Mouse (Mus musculus) hindbrain, embryonic 12.5 days (tissue): ENCODE data around the gene Ppp1r12b. TPM values are rescaled to one million over a fixed set of nuclear protein-coding genes. Genes with fewer than 3 reads are reported as not detected.

ENCODE experiments used
- ATAC-seq: fragments of 200-750 bp; cut with Nextera tagmentation; 2 replicates; pipeline ENCODE4 v1.8.0; 2017; ENCODE audit warnings: moderate TSS enrichment; ENCODE audit not compliant: low FRiP score
- H3K27ac ChIP-seq: fragments of 300-500 bp; sonication (generic); 2 replicates; pipeline ENCODE4 v1.5.1; 2016; ENCODE audit warnings: mild to moderate bottlenecking
- H3K27me3 ChIP-seq: fragments of 300-500 bp; sonication (generic); 2 replicates; pipeline ENCODE4 v1.6.1; 2016; ENCODE audit warnings: mild to moderate bottlenecking
- H3K36me3 ChIP-seq: fragments of 300-500 bp; sonication (generic); 2 replicates; pipeline ENCODE4 v1.6.1; 2016; ENCODE audit warnings: mild to moderate bottlenecking
- H3K4me1 ChIP-seq: fragments of 300-500 bp; sonication (generic); 2 replicates; pipeline ENCODE4 v1.6.1; 2016
- H3K4me2 ChIP-seq: fragments of 300-500 bp; sonication (generic); replicated peaks from 2 replicates; pipeline ENCODE4 v1.6.1; 2016; ENCODE audit warnings: mild to moderate bottlenecking
- H3K4me3 ChIP-seq: fragments of 300-500 bp; sonication (generic); 2 replicates; pipeline ENCODE4 v1.5.1; 2016; ENCODE audit warnings: mild to moderate bottlenecking
- H3K9ac ChIP-seq: fragments of 300-500 bp; sonication (generic); 2 replicates; pipeline ENCODE4 v1.6.1; 2016; ENCODE audit warnings: mild to moderate bottlenecking, moderate library complexity
- H3K9me3 ChIP-seq: fragments of 300-500 bp; sonication (generic); replicated peaks from 2 replicates; pipeline ENCODE4 v1.6.1; 2016; ENCODE audit warnings: mild to moderate bottlenecking
- WGBS: fragments of 180-500 bp; shearing (Covaris S2); methylation state at CpG from one replicate; pipeline ENCODE4 v1.1.7; 2016; 5-methylcytosine and 5-hydroxymethylcytosine counted together
- polyA plus RNA-seq: library from polyadenylated mRNA; unstranded; fragments of >200 nt; fragmentation: Nextera tagmentation; extraction: Ambion mirVana; gene quantifications from 2 replicates; pipeline ENCODE4 v1.2.1, GENCODE M21; 2016

Gene Ppp1r12b
- polyA plus RNA-seq, 1 experiment from 2014 or later, result 13.2 TPM

- no peak overlapping the region for H3K4me3 ChIP-seq
- no peak overlapping the region for H3K4me2 ChIP-seq
- H3K4me1 ChIP-seq, result 0 out of 2 replicates have a peak, but pooled peaks cover 4% of the 10 kb centered on the region
- H3K9me3 ChIP-seq, result no peaks in the 10 kb centered on the region
- no peak overlapping the region for H3K9ac ChIP-seq
- no peaks in the 10 kb centered on the region for H3K27me3 ChIP-seq
- no peak overlapping the region for H3K27ac ChIP-seq
- WGBS, result 46% methylated on average over 4 of the region's 4 CpGs
- ATAC-seq, result no peak
- peaks cover 14% of the 10 kb centered on the region; the same call in 1 of the 2 replicates for H3K36me3 ChIP-seq
Measured at GRCm38 (mm10) chr1:134875800-134876199, 79.9 kb downstream of the Ppp1r12b start.

- Histone ChIP-seq H3K9ac (no peak overlapping the region), H3K9me3 (no peaks in the 10 kb centered on the region), H3K4me3 (no peak overlapping the region), H3K27ac (no peak overlapping the region), H3K4me1 (0 out of 2 replicates have a peak, but pooled peaks cover 4% of the 10 kb centered on the region), H3K27me3 (no peaks in the 10 kb centered on the region), H3K4me2 (no peak overlapping the region), H3K36me3 (peaks cover 15% of the 10 kb centered on the region)
- ATAC-seq, result no peak
- 86% methylated on average over 6 of the region's 6 CpGs for WGBS
Measured at GRCm38 (mm10) chr1:134872678-134873077, 83.1 kb downstream of the Ppp1r12b start.

GRCm38 (mm10) chr1:134866426-134866825 lies 89.3 kb downstream of the Ppp1r12b start:
- Histone ChIP-seq H3K9me3 (no peaks in the 10 kb centered on the region), H3K9ac (no peak overlapping the region), H3K4me1 (no peaks in the 10 kb centered on the region), H3K4me2 (no peak overlapping the region), H3K36me3 (peaks cover 7% of the 10 kb centered on the region; the same call in 1 of the 2 replicates), H3K27me3 (no peaks in the 10 kb centered on the region), H3K4me3 (no peak overlapping the region), H3K27ac (no peak overlapping the region)
- ATAC-seq, result no peak
- WGBS, result 89% methylated on average over 2 of the region's 2 CpGs

GRCm38 (mm10) chr1:134865552-134865951 lies 90.2 kb downstream of the Ppp1r12b start:
- 47% methylated on average over 6 of the region's 6 CpGs for WGBS
- no peak overlapping the region for H3K27ac ChIP-seq
- H3K27me3 ChIP-seq, result no peaks in the 10 kb centered on the region
- peaks cover 7% of the 10 kb centered on the region; the same call in 1 of the 2 replicates for H3K36me3 ChIP-seq
- H3K9ac ChIP-seq, result no peak overlapping the region
- no peak overlapping the region for H3K4me2 ChIP-seq
- peaks cover 5% of the 10 kb centered on the region for H3K4me1 ChIP-seq
- H3K9me3 ChIP-seq, result no peaks in the 10 kb centered on the region
- H3K4me3 ChIP-seq, result no peak overlapping the region
- ATAC-seq, result no peak

- no peaks in the 10 kb centered on the region for H3K36me3 ChIP-seq
- no peak overlapping the region for H3K27ac ChIP-seq
- peaks cover 16% of the 10 kb centered on the region for H3K4me1 ChIP-seq
- H3K9ac ChIP-seq, result no peak overlapping the region
- H3K4me2 ChIP-seq, result no peak overlapping the region
- 23% methylated on average over 2 of the region's 2 CpGs for WGBS
- no peak for ATAC-seq
- H3K9me3 ChIP-seq, result no peaks in the 10 kb centered on the region
- no peak overlapping the region for H3K4me3 ChIP-seq
- no peaks in the 10 kb centered on the region for H3K27me3 ChIP-seq
Measured at GRCm38 (mm10) chr1:134860538-134860937, 95.2 kb downstream of the Ppp1r12b start.

GRCm38 (mm10) chr1:134858344-134859053 lies 97.2 kb downstream of the Ppp1r12b start:
- Histone ChIP-seq H3K36me3 (no peaks in the 10 kb centered on the region), H3K9me3 (no peaks in the 10 kb centered on the region), H3K27me3 (no peaks in the 10 kb centered on the region), H3K9ac (no peak overlapping the region), H3K4me1 (peaks cover 16% of the 10 kb centered on the region), H3K27ac (no peak overlapping the region), H3K4me2 (no peak overlapping the region), H3K4me3 (no peak overlapping the region)
- no peak for ATAC-seq
- WGBS, result 74% methylated on average over 3 of the region's 3 CpGs

GRCm38 (mm10) chr1:134854325-134854982 lies 101.3 kb downstream of the Ppp1r12b start:
- WGBS, result 81% methylated on average over 1 of the region's 1 CpGs
- no peak for ATAC-seq
- H3K36me3 ChIP-seq, result 0 out of 2 replicates have a peak, but pooled peaks cover 4% of the 10 kb centered on the region

GRCm38 (mm10) chr1:134852797-134853196 lies 102.9 kb downstream of the Ppp1r12b start:
- no peak for ATAC-seq

More at GRCm38 (mm10) chr1:134854325-134854982, 101.3 kb downstream of the Ppp1r12b start:
- H3K27ac ChIP-seq, result no peak overlapping the region
- no peak overlapping the region for H3K4me3 ChIP-seq
- H3K9me3 ChIP-seq, result no peaks in the 10 kb centered on the region
- H3K4me2 ChIP-seq, result no peak overlapping the region
- H3K27me3 ChIP-seq, result no peaks in the 10 kb centered on the region
- no peak overlapping the region for H3K9ac ChIP-seq
- H3K4me1 ChIP-seq, result peaks cover 5% of the 10 kb centered on the region; the same call in 1 of the 2 replicates

GRCm38 (mm10) chr1:134851211-134851610 lies 104.5 kb downstream of the Ppp1r12b start:
- WGBS, result 89% methylated on average over 5 of the region's 5 CpGs
- H3K36me3 ChIP-seq, result 0 out of 2 replicates have a peak, but pooled peaks cover 4% of the 10 kb centered on the region
- H3K27ac ChIP-seq, result no peak overlapping the region
- H3K4me3 ChIP-seq, result no peak overlapping the region
- ATAC-seq, result no peak
- H3K4me1 ChIP-seq, result no peaks in the 10 kb centered on the region
- no peaks in the 10 kb centered on the region for H3K27me3 ChIP-seq
- no peaks in the 10 kb centered on the region for H3K9me3 ChIP-seq
- no peak overlapping the region for H3K9ac ChIP-seq
- no peak overlapping the region for H3K4me2 ChIP-seq

More at GRCm38 (mm10) chr1:134852797-134853196, 102.9 kb downstream of the Ppp1r12b start:
- Histone ChIP-seq H3K4me2 (no peak overlapping the region), H3K9ac (no peak overlapping the region), H3K9me3 (no peaks in the 10 kb centered on the region), H3K4me1 (no peaks in the 10 kb centered on the region), H3K27me3 (no peaks in the 10 kb centered on the region), H3K36me3 (0 out of 2 replicates have a peak, but pooled peaks cover 4% of the 10 kb centered on the region), H3K27ac (no peak overlapping the region), H3K4me3 (no peak overlapping the region)
- 95% methylated on average over 3 of the region's 3 CpGs for WGBS

GRCm38 (mm10) chr1:134850361-134850760 lies 105.4 kb downstream of the Ppp1r12b start:
- no peak overlapping the region for H3K4me2 ChIP-seq
- no peak for ATAC-seq
- no peak overlapping the region for H3K4me3 ChIP-seq
- no peaks in the 10 kb centered on the region for H3K4me1 ChIP-seq
- whole genome bisulfite sequencing, result 96% methylated on average over 3 of the region's 3 CpGs
- H3K36me3 ChIP-seq, result 0 out of 2 replicates have a peak, but pooled peaks cover 4% of the 10 kb centered on the region
- H3K9ac ChIP-seq, result no peak overlapping the region
- no peaks in the 10 kb centered on the region for H3K9me3 ChIP-seq
- H3K27ac ChIP-seq, result no peak overlapping the region
- H3K27me3 ChIP-seq, result no peaks in the 10 kb centered on the region

- 81% methylated on average over 9 of the region's 9 CpGs for WGBS
Measured at GRCm38 (mm10) chr1:134847851-134848250, 107.9 kb downstream of the Ppp1r12b start.

GRCm38 (mm10) chr1:134846295-134846988 lies 109.3 kb downstream of the Ppp1r12b start:
- Histone ChIP-seq H3K36me3 (peaks cover 3% of the 10 kb centered on the region; the same call in 1 of the 2 replicates), H3K4me3 (no peak overlapping the region), H3K9me3 (no peaks in the 10 kb centered on the region), H3K27ac (no peak overlapping the region), H3K27me3 (no peaks in the 10 kb centered on the region), H3K9ac (no peak overlapping the region), H3K4me2 (no peak overlapping the region), H3K4me1 (no peaks in the 10 kb centered on the region)
- ATAC-seq, result no peak
- WGBS, result 83% methylated on average over 10 of the region's 10 CpGs

More at GRCm38 (mm10) chr1:134847851-134848250, 107.9 kb downstream of the Ppp1r12b start:
- ATAC-seq, result no peak
- Histone ChIP-seq H3K36me3 (0 out of 2 replicates have a peak, but pooled peaks cover 4% of the 10 kb centered on the region), H3K27ac (no peak overlapping the region), H3K27me3 (no peaks in the 10 kb centered on the region), H3K9me3 (no peaks in the 10 kb centered on the region), H3K4me2 (no peak overlapping the region), H3K4me3 (no peak overlapping the region), H3K4me1 (no peaks in the 10 kb centered on the region), H3K9ac (no peak overlapping the region)
